Mouse (Mus musculus) midbrain, postnatal 0 days (tissue): ENCODE data around the gene Urod. TPM values are rescaled to one million over a fixed set of nuclear protein-coding genes. Genes with fewer than 3 reads are reported as not detected.
A peak's percentile ranks its signal among the peaks of the same experiment; 100 is the strongest.

ENCODE experiments used
- ATAC-seq: fragments of 200-750 bp; cut with Nextera tagmentation; 2 replicates; pipeline ENCODE4 v1.8.0; 2017; ENCODE audit warnings: moderate number of reproducible peaks, mild to moderate bottlenecking, moderate TSS enrichment, moderate library complexity; ENCODE audit not compliant: low FRiP score
- DNase-seq: peaks from one replicate; pipeline ENCODE4 v3.0.0-alpha.2; 2015; ENCODE audit warnings: low spot score
- H3K27ac ChIP-seq: fragments of 300-500 bp; sonication (generic); 2 replicates; pipeline ENCODE4 v1.5.1; 2014; ENCODE audit warnings: low read depth, mild to moderate bottlenecking, low read length, mixed read lengths
- H3K27me3 ChIP-seq: fragments of 300-500 bp; sonication (generic); 2 replicates; pipeline ENCODE4 v1.6.1; 2014; ENCODE audit warnings: low read length, control low read depth, mixed read lengths; ENCODE audit not compliant: insufficient read depth
- H3K36me3 ChIP-seq: fragments of 300-500 bp; sonication (generic); 2 replicates; pipeline ENCODE4 v1.6.1; 2014; ENCODE audit warnings: low read length, control low read depth, mixed read lengths; ENCODE audit not compliant: insufficient read depth
- H3K4me1 ChIP-seq: fragments of 300-500 bp; sonication (generic); 2 replicates; pipeline ENCODE4 v1.6.1; 2014; ENCODE audit warnings: mild to moderate bottlenecking, control low read depth, antibody characterized with exemption, low read length, mixed read lengths; ENCODE audit not compliant: insufficient read depth
- H3K4me2 ChIP-seq: fragments of 300-500 bp; sonication (generic); 2 replicates; pipeline ENCODE4 v1.6.1; 2014; ENCODE audit warnings: low read depth, mild to moderate bottlenecking, low read length, mixed read lengths; ENCODE audit not compliant: poor library complexity, severe bottlenecking
- H3K4me3 ChIP-seq: fragments of 300-500 bp; sonication (generic); 2 replicates; pipeline ENCODE4 v1.5.1; 2014; ENCODE audit warnings: low read depth, mild to moderate bottlenecking, low read length, moderate library complexity
- H3K9ac ChIP-seq: fragments of 300-500 bp; sonication (generic); replicated peaks from 2 replicates; pipeline ENCODE4 v1.6.1; 2014; ENCODE audit warnings: mild to moderate bottlenecking, low read length, moderate library complexity, mixed read lengths; ENCODE audit not compliant: poor library complexity, severe bottlenecking
- H3K9me3 ChIP-seq: fragments of 300-500 bp; sonication (generic); 2 replicates; pipeline ENCODE4 v1.6.1; 2016; ENCODE audit warnings: low read length, control low read depth
- CTCF ChIP-seq: IDR thresholded peaks from 2 replicates; pipeline ENCODE4 v1.5.1; 2016; ENCODE audit warnings: antibody characterized with exemption, mild to moderate bottlenecking
- WGBS: fragments of 180-500 bp; shearing (Covaris S2); extraction: QIAGEN DNeasy Blood & Tissue Kit; methylation state at CpG from one replicate; pipeline ENCODE4 v1.1.7; 2014; 5-methylcytosine and 5-hydroxymethylcytosine counted together
- polyA plus RNA-seq: library from polyadenylated mRNA; unstranded; fragments of >200 nt; fragmentation: Nextera tagmentation; extraction: Ambion mirVana; gene quantifications from 2 replicates; pipeline ENCODE4 v1.2.1, GENCODE M21; 2015
- total RNA-seq: library from RNA; depleted of rRNA; stranded (reverse); fragments of >200 nt; gene quantifications from 2 replicates; pipeline ENCODE4 v1.2.3, GENCODE M21; 2014

Urod gene
- total and polyA plus RNA-seq, 2 experiments from 2014 or later: 36.6 to 50.0 TPM

DNA sequence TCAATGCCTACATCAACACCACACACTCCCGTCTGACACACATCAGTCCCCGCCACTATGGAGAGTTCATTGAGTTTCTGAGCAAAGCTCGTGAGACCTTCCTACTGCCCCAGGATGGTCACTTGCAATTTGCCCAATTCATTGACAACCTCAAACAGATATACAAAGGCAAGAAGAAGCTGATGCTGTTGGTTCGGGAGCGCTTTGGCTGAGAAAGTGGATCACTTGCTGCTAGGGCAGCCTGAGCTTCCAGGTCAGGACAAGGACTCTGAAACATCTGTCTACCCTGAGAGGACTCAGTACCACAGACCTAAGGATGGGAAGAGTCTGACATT is 7.1 kb downstream of the Urod start:
- no peak for TF ChIP-seq CTCF
- Histone ChIP-seq H3K27me3 (no peaks in the 10 kb centered on the region), H3K36me3 (peaks cover 21% of the 10 kb centered on the region; the same call in 1 of the 2 replicates), H3K4me3 (no peak overlapping the region), H3K9ac (no peak overlapping the region), H3K9me3 (no peaks in the 10 kb centered on the region), H3K4me1 (no peaks in the 10 kb centered on the region), H3K27ac (no peak overlapping the region), H3K4me2 (no peak overlapping the region)
- DNase-seq: no peak
- ATAC-seq: no peak
- WGBS: 75% methylated on average over 5 of the region's 5 CpGs

DNA sequence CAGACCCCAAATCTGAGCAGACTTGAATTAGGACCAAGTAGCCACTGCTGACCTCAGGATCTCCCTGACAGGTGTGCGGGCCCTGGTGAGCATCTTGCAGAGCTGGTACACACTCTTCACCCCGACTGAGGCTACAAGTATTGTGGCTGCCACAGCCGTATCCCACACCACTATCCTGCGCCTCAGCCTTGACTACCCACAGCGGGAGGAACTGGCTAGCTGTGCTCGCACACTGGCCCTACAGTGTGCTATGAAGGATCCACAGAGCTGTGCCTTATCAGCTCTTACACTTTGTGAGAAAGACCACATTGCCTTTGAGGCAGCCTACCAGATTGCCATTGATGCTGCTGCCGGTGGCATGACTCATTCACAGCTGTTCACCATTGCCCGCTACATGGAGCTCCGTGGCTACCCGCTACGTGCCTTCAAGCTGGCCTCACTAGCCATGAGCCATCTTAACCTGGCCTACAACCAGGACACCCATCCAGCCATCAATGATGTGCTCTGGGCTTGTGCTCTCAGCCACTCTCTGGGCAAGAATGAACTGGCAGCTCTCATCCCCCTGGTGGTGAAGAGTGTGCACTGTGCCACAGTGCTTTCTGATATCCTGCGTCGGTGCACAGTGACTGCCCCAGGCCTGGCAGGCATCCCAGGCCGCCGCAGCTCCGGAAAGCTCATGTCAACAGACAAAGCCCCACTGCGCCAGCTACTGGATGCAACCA is 7.7 kb downstream of the Urod start:
- peak; percentile 84 for TF ChIP-seq CTCF
- no peak overlapping the region for H3K9ac ChIP-seq
- H3K4me2 ChIP-seq: no peak overlapping the region
- H3K4me3 ChIP-seq: no peak overlapping the region
- no peaks in the 10 kb centered on the region for H3K9me3 ChIP-seq
- H3K4me1 ChIP-seq: no peaks in the 10 kb centered on the region
- DNase-seq (peak; percentile 89), ATAC-seq (peak; percentile 79)
- 62% methylated on average over 17 of the region's 17 CpGs for WGBS
- no peaks in the 10 kb centered on the region for H3K27me3 ChIP-seq
- H3K36me3 ChIP-seq: peaks cover 21% of the 10 kb centered on the region; the same call in 1 of the 2 replicates
- no peak overlapping the region for H3K27ac ChIP-seq

DNA sequence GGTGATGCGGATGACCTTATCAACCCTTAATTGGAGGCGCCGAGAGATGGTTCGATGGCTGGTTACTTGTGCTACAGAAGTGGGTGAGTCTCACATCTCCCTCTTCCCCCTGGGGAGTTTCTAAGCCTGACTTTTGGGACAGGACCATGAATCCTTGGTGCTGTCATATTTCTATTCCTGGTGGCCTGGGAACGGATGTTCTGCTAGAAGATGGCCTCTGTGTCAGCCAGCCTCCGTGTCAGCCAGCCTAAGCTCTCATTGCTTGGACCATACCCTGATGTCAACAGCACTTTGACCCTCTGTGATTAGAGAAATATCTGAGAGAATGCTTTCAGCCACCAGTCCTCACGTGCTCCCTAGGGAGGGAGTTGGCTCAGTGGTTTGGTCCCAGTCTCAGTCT is 8.5 kb downstream of the Urod start:
- peaks cover 21% of the 10 kb centered on the region; the same call in 1 of the 2 replicates for H3K36me3 ChIP-seq
- no peaks in the 10 kb centered on the region for H3K4me1 ChIP-seq
- no peaks in the 10 kb centered on the region for H3K9me3 ChIP-seq
- no peak for TF ChIP-seq CTCF
- no peak overlapping the region for H3K4me3 ChIP-seq
- H3K27me3 ChIP-seq: no peaks in the 10 kb centered on the region
- no peak for DNase-seq
- 91% methylated on average over 7 of the region's 7 CpGs for WGBS
- no peak overlapping the region for H3K9ac ChIP-seq
- H3K4me2 ChIP-seq: no peak overlapping the region
- no peak overlapping the region for H3K27ac ChIP-seq
- ATAC-seq: no peak

DNA sequence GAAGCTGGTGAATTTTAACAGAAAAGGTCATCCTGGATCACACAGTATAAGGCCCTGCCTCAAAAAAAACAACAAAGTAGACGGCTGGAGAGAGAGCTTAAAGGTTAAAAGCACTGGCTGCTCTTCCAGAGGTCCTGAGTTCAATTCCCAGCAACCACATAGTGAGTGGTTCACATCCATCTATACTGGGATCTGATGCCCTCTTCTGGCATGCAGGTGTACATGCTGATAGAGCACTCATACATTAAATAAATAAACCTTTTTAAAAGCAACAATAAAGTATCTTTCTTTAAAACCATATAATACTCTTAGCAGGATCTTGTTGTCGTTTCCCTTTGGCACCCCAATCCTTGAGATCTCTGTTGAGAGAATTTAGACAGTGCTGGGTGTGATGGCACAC is 17.7 kb downstream of the Urod start:
- Histone ChIP-seq H3K9me3 (no peaks in the 10 kb centered on the region), H3K9ac (no peak overlapping the region), H3K4me3 (no peak overlapping the region), H3K36me3 (peaks cover 16% of the 10 kb centered on the region), H3K4me1 (no peaks in the 10 kb centered on the region), H3K27ac (no peak overlapping the region), H3K4me2 (no peak overlapping the region), H3K27me3 (no peaks in the 10 kb centered on the region)
- ATAC-seq (no peak), DNase-seq (no peak)
- TF ChIP-seq CTCF: peak; percentile 46
- 69% methylated on average over 2 of the region's 2 CpGs for WGBS

DNA sequence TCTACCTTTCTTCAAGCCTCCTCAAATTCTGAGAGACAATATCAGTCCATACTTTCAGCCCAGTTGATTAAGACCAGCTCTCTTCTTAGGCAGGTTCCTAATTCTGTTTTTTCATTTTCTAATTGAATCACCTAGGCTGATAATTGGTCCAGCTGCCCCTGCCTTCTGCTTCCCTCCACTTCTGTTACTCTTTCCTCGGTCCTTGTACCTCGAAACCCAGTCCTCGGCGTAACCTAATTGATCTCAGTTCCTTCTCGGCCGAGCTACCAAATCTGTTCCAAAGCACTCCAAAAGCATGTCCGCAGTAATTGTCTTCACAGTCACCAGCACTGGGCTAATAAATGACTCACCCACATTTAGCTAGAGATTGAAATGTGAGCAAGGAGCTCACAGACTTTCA is 39.3 kb downstream of the Urod start:
- Histone ChIP-seq H3K9me3 (no peaks in the 10 kb centered on the region), H3K4me1 (no peaks in the 10 kb centered on the region), H3K4me2 (no peak overlapping the region), H3K27ac (no peak overlapping the region), H3K9ac (no peak overlapping the region), H3K36me3 (no peaks in the 10 kb centered on the region), H3K4me3 (no peak overlapping the region), H3K27me3 (no peaks in the 10 kb centered on the region)
- WGBS: 96% methylated on average over 7 of the region's 7 CpGs
- no peak for ATAC-seq
- TF ChIP-seq CTCF: no peak
- no peak for DNase-seq

DNA sequence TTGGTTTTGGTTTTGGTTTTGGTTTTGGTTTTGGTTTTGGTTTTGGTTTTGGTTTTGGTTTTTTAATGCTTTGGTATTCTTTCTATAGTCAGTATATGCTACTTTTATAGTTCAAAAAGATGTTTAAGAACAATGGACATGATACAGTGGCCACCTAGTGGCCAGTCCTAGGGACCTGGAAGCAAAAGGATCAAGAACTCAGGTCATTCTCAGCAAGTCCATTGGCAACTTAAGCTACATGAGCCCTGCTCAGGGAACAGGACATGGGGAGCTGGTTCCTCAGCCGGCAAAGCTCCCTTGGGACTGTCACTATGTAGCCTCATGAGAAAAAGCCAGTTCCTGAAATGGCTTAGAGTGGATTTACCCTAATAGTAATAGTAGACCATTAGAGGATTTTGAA is 42.6 kb downstream of the Urod start:
- H3K27ac ChIP-seq: no peak overlapping the region
- peak; percentile 59 for TF ChIP-seq CTCF
- ATAC-seq (no peak), DNase-seq (no peak)
- H3K4me2 ChIP-seq: no peak overlapping the region
- WGBS: 59% methylated on average over 1 of the region's 1 CpGs
- H3K9ac ChIP-seq: no peak overlapping the region
- H3K27me3 ChIP-seq: no peaks in the 10 kb centered on the region
- H3K4me1 ChIP-seq: no peaks in the 10 kb centered on the region
- no peaks in the 10 kb centered on the region for H3K9me3 ChIP-seq
- H3K36me3 ChIP-seq: no peaks in the 10 kb centered on the region
- no peak overlapping the region for H3K4me3 ChIP-seq
